Comparison of ENCODE assay signal across 8 mouse cellular contexts in genomic region chr16:96191531-96192506, GRCm38 (mm10). TPM values are rescaled to one million over a fixed set of nuclear protein-coding genes. Genes with fewer than 3 reads are reported as not detected.
A peak's percentile ranks its signal among the peaks of the same experiment; 100 is the strongest.
DNase-seq lines count a peak whose midpoint lies in the region; ATAC-seq and TF ChIP-seq lines count a peak whose summit lies in the region.

TSS of gene Lca5l (minus strand) at chr16:96192271.

- H3K4me1 ChIP-seq in ES-E14 (ENCODE audit: control insufficient read depth in 2 of 2, insufficient read depth in 2 of 2, low read length in 2 of 2, poor library complexity in 1 of 2), result 0 out of 4 replicates have a peak, but pooled peaks cover 0 to 2% of the 10 kb centered on the region in 2 experiments
- H3K4me1 ChIP-seq in forebrain, embryonic 15.5 days, result peaks cover 11% of the 10 kb centered on the region
- no peaks in the 10 kb centered on the region; the same call in 1 of the 2 replicates for H3K4me1 ChIP-seq in lung, adult 2 months (ENCODE audit: control insufficient read depth, insufficient read depth, low read length)

- in situ Hi-C loops in ES-E14 (cut with MboI; ENCODE audit: low sequenced_read_pairs in 2 of 2, unreplicated experiment in 2 of 2), result no loop called here

- TF ChIP-seq POLR2A in lung, adult 2 months (IDR thresholded peaks at IDR 0.05; ENCODE audit: borderline replicate concordance, extremely low read depth, low read depth, low read length), result peak; percentile 56; the same call in 1 of the 2 replicates

- H3K27me3 ChIP-seq in forebrain, embryonic 15.5 days, result no peaks in the 10 kb centered on the region

- H3K9me3 ChIP-seq in ES-E14 (ENCODE audit: control insufficient read depth, insufficient read depth, low read depth, low read length), result no peaks in the 10 kb centered on the region
- H3K9me3 ChIP-seq in forebrain, embryonic 15.5 days, result no peaks in the 10 kb centered on the region

- no peak within 1 kb of the TSS for H3K27ac ChIP-seq in ES-E14 (ENCODE audit: insufficient read depth, low read depth, low read length, poor library complexity, severe bottlenecking)
- H3K27ac ChIP-seq in forebrain, embryonic 15.5 days (replicated peaks), result peak within 1 kb of the TSS; percentile 78

- peak; percentile 99 for DNase-seq in ES-E14 (ENCODE audit: low read depth, low spot score)
- peak; percentile 99 for DNase-seq in cerebellum, adult 11-12 months
- DNase-seq in heart, postnatal 25 days (ENCODE audit: low spot score), result peak; percentile 98
- peak; percentile 98 to 100 for DNase-seq in layer of hippocampus, adult 18-20 months (ENCODE audit: low spot score in 2 of 2)
- peak; percentile 99 for DNase-seq in lung, adult 2 months
- DNase-seq in thymus, adult 18-20 months, result peak; percentile 95 to 96

- intact Hi-C loops in heart, postnatal 25 days (cut with DNase I), result no loop called here

- no peaks in the 10 kb centered on the region for H3K36me3 ChIP-seq in ES-E14 (ENCODE audit: control insufficient read depth, insufficient read depth, low read length, poor library complexity, severe bottlenecking)
- H3K36me3 ChIP-seq in forebrain, embryonic 15.5 days, result no peaks in the 10 kb centered on the region

- under 1% methylated on average over 77 of the region's 77 CpGs for WGBS in forebrain, embryonic 15.5 days
- under 1% methylated on average over 76 of the region's 77 CpGs for WGBS in lung, adult 2 months

- peak within 1 kb of the TSS; percentile 75 for H3K9ac ChIP-seq in ES-E14 (ENCODE audit: insufficient read depth, low read depth, low read length, poor library complexity, severe bottlenecking)
- H3K9ac ChIP-seq in forebrain, embryonic 15.5 days (replicated peaks), result peak within 1 kb of the TSS; percentile 81

- TF ChIP-seq CTCF in lung, adult 2 months (IDR thresholded peaks at IDR 0.05; ENCODE audit: insufficient read depth, low read length), result no peak

- H3K4me3 ChIP-seq in ES-E14 (ENCODE audit: insufficient read depth in 1 of 2, low read depth in 1 of 2, low read length in 2 of 2, poor library complexity in 1 of 2, severe bottlenecking in 1 of 2), result peak within 1 kb of the TSS; percentile 80 to 93
- H3K4me3 ChIP-seq in forebrain, embryonic 15.5 days, result peak within 1 kb of the TSS; percentile 67
- H3K4me3 ChIP-seq in lung, adult 2 months (replicated peaks; ENCODE audit: extremely low read depth, low read depth, low read length), result peak within 1 kb of the TSS; percentile 87

- ATAC-seq in forebrain, embryonic 15.5 days (replicated peaks), result peak; percentile 99
- peak; percentile 60 for ATAC-seq in neutrophil, adult 5-6 weeks (ENCODE audit: extremely low read depth, insufficient number of reproducible peaks, low FRiP score, poor library complexity, severe bottlenecking)

- H3K4me2 ChIP-seq in forebrain, embryonic 15.5 days (replicated peaks), result peak within 1 kb of the TSS; percentile 70

TF ChIP-seq in ES-E14, 5 proteins besides CTCF, POLR2A, EP300 and RAD21:
- TF ChIP-seq ZC3H11A (IDR thresholded peaks at IDR 0.05; ENCODE audit: borderline replicate concordance, low read depth, low read length), result no peak
- TF ChIP-seq MAFK (IDR thresholded peaks at IDR 0.05; ENCODE audit: insufficient read depth, low read depth, low read length), result 0 out of 2 replicates have a peak, but pooled peaks have one; percentile 27
- TF ChIP-seq ZNF384 (IDR thresholded peaks at IDR 0.05; ENCODE audit: low read depth, low read length), result no peak
- no peak; the same call in 1 of the 2 replicates for TF ChIP-seq HCFC1 (IDR thresholded peaks at IDR 0.05; ENCODE audit: borderline replicate concordance, insufficient read depth, low read length)

RNA-seq across cellular contexts. Expression of gene Lca5l, which starts in this region (rescaled TPM):
- 0.58 and 0.74 TPM in 2 replicates for total RNA-seq in ES-E14 (2012; rRNA removed)
- polyA plus RNA-seq in forebrain, embryonic 15.5 days (2015; fragmentation: Nextera tagmentation; extraction: Ambion mirVana), result 1.5 and 1.6 TPM in 2 replicates
- total RNA-seq in heart, postnatal 25 days (2021), result under 1 TPM; 0.47 to 0.61 TPM
- 1 to 10 TPM; 1.1 to 1.2 TPM for total RNA-seq in layer of hippocampus, adult 18-20 months (2021)
- 0.91 and 1.0 TPM in 2 replicates for polyA plus RNA-seq in lung, adult 2 months (2012; rRNA removed)
- not detected in 2 replicates for total RNA-seq in neutrophil, adult 5-6 weeks (2017)

Comparison
In these comparisons a context has a peak if more than half of its experiments do, and no peak if none do; other contexts are left out.
1. Peak in DNase-seq, H3K4me3 ChIP-seq and H3K9ac ChIP-seq in ES-E14; RNA of the gene not detected or under 1 TPM.
2. Peak in DNase-seq in heart, postnatal 25 days; RNA of the gene not detected or under 1 TPM.
3. Peak in ATAC-seq in neutrophil, adult 5-6 weeks; RNA of the gene not detected or under 1 TPM.